Mouse (Mus musculus) heart, embryonic 12.5 days (tissue): ENCODE measurements at regions not wholly inside any gene's neighbourhood (a gene's known extent, or its start where the extent isn't known, plus 50 kb on each side); places are given as distances from the start of the nearest gene placed in this dataset.

Experiments used
- ATAC-seq: fragments of 200-750 bp; cut with Nextera tagmentation; 2 replicates; pipeline ENCODE4 v1.8.0; 2017; ENCODE audit warnings: moderate TSS enrichment, moderate library complexity; ENCODE audit not compliant: insufficient number of reproducible peaks, low FRiP score
- H3K27ac ChIP-seq: fragments of 300-500 bp; sonication (generic); 2 replicates; pipeline ENCODE4 v1.5.1; 2016; ENCODE audit warnings: mild to moderate bottlenecking, moderate library complexity; ENCODE audit not compliant: poor library complexity, severe bottlenecking
- H3K27me3 ChIP-seq: fragments of 300-500 bp; sonication (generic); replicated peaks from 2 replicates; pipeline ENCODE4 v1.6.1; 2016; ENCODE audit warnings: mild to moderate bottlenecking, moderate library complexity
- H3K36me3 ChIP-seq: fragments of 300-500 bp; sonication (generic); 2 replicates; pipeline ENCODE4 v1.6.1; 2016; ENCODE audit warnings: mild to moderate bottlenecking, moderate library complexity
- H3K4me1 ChIP-seq: fragments of 300-500 bp; sonication (generic); replicated peaks from 2 replicates; pipeline ENCODE4 v1.6.1; 2016; ENCODE audit warnings: mild to moderate bottlenecking
- H3K4me2 ChIP-seq: fragments of 300-500 bp; sonication (generic); 2 replicates; pipeline ENCODE4 v1.6.1; 2016; ENCODE audit warnings: mild to moderate bottlenecking, moderate library complexity
- H3K4me3 ChIP-seq: fragments of 300-500 bp; sonication (generic); 2 replicates; pipeline ENCODE4 v1.5.1; 2016; ENCODE audit warnings: mild to moderate bottlenecking
- H3K9ac ChIP-seq: fragments of 300-500 bp; sonication (generic); 2 replicates; pipeline ENCODE4 v1.6.1; 2016; ENCODE audit warnings: mild to moderate bottlenecking, moderate library complexity
- H3K9me3 ChIP-seq: fragments of 300-500 bp; sonication (generic); replicated peaks from 2 replicates; pipeline ENCODE4 v1.6.1; 2016; ENCODE audit warnings: mild to moderate bottlenecking, moderate library complexity
- WGBS: fragments of 180-500 bp; shearing (Covaris S2); methylation state at CpG from one replicate; pipeline ENCODE4 v1.1.7; 2016; 5-methylcytosine and 5-hydroxymethylcytosine counted together

DNA sequence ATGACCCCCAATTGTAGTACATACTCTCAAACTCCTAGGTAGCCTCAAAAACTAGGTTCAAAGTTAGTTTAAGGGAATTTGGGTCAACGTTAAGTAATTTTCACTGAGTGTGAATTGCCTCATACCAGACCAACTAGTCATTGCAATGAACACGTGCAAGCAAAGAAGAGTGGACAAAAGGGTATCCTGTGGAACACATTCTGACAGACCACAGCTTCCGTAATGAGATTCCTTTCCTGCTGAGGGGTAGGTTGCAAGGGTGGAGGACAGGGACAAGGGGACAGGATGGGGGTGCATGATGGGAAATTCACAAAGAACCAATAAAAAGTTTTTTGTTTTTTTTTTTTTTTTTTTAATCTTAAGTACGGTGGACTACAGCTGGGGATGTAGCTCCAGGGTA is 70.1 kb upstream of the Cdh6 start:
- Histone ChIP-seq H3K4me3 (no peak overlapping the region), H3K27ac (no peak overlapping the region), H3K4me1 (peaks cover 6% of the 10 kb centered on the region; the same call in 1 of the 2 replicates), H3K4me2 (no peak overlapping the region), H3K36me3 (no peaks in the 10 kb centered on the region), H3K27me3 (no peaks in the 10 kb centered on the region), H3K9me3 (no peaks in the 10 kb centered on the region), H3K9ac (no peak overlapping the region)
- no peak for ATAC-seq
- WGBS, result 81% methylated on average over 4 of the region's 4 CpGs

- Histone ChIP-seq H3K27me3 (no peaks in the 10 kb centered on the region), H3K9ac (no peak overlapping the region), H3K4me3 (no peak overlapping the region), H3K9me3 (no peaks in the 10 kb centered on the region), H3K27ac (no peak overlapping the region), H3K4me1 (peaks cover 6% of the 10 kb centered on the region; the same call in 1 of the 2 replicates), H3K36me3 (no peaks in the 10 kb centered on the region), H3K4me2 (no peak overlapping the region)
- ATAC-seq, result no peak
- WGBS, result 80% methylated on average over 7 of the region's 7 CpGs
These were observed 67.5 kb upstream of the Cdh6 start for GRCm38 (mm10) chr15:13240931-13241330.

- Histone ChIP-seq H3K4me3 (no peak overlapping the region), H3K4me2 (no peak overlapping the region), H3K4me1 (no peaks in the 10 kb centered on the region), H3K36me3 (no peaks in the 10 kb centered on the region), H3K9me3 (no peaks in the 10 kb centered on the region), H3K9ac (no peak overlapping the region), H3K27me3 (no peaks in the 10 kb centered on the region), H3K27ac (no peak overlapping the region)
- no peak for ATAC-seq
- 77% methylated on average over 8 of the region's 8 CpGs for WGBS
These were observed 63.5 kb upstream of the Cdh6 start for GRCm38 (mm10) chr15:13236869-13237507.

DNA sequence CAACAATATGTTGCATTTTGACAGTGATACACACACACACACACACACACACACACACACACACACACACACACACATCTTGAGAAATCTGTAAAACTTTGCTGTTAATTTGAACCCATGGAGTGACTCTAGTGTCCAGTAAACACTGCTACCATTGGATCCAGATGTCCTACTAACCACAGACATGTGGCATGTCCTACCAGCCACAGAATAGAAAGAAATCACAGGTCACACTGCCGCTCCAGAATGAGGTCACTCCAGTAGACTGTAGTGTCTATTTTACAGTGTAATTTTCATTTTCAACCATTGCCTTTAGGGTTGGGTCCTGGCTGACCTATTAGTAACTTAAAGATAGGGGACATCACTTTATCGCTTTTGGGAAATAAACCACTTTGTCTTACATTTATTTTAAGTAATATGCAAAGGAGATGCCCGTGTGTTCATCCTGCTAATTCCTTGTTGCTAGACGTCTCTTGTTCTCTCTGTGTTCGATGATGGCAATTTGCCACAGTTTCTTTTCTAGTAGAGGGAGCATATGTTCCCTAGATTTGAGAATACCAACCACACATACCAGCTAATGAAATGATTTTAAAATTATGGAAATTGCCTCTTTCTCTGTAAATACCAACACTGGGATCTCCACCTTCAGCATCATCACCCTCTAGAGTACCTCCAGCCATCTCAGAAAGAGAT is 59.2 kb upstream of the Cdh6 start:
- Histone ChIP-seq H3K36me3 (no peaks in the 10 kb centered on the region), H3K9me3 (no peaks in the 10 kb centered on the region), H3K4me3 (no peak overlapping the region), H3K27ac (no peak overlapping the region), H3K4me2 (no peak overlapping the region), H3K27me3 (no peaks in the 10 kb centered on the region), H3K9ac (no peak overlapping the region), H3K4me1 (no peaks in the 10 kb centered on the region)
- ATAC-seq, result no peak
- WGBS, result 82% methylated on average over 5 of the region's 5 CpGs

DNA sequence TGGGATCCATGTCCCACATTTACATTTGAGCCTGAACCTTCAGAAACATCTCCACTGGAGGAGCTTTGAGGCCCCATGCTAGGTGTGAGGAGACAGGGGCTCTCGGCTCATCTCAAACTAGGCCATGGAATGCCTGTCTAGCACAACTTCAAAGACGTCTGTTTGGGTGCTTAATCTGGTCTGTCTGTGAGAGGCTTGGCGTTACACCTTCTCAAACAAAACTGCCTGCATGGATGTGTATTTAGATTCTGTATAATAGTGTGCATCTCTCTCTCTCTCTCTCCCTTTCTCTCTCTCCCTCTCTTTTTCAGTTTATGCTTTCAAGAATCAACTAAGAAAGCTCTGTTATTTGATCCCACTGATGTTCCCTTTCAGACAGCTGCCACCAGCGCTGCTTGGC is 58.1 kb upstream of the Cdh6 start:
- Histone ChIP-seq H3K27ac (no peak overlapping the region), H3K4me1 (no peaks in the 10 kb centered on the region), H3K9me3 (no peaks in the 10 kb centered on the region), H3K4me3 (no peak overlapping the region), H3K4me2 (no peak overlapping the region), H3K9ac (no peak overlapping the region), H3K36me3 (no peaks in the 10 kb centered on the region), H3K27me3 (no peaks in the 10 kb centered on the region)
- no peak for ATAC-seq
- WGBS, result 26% methylated on average over 4 of the region's 4 CpGs

DNA sequence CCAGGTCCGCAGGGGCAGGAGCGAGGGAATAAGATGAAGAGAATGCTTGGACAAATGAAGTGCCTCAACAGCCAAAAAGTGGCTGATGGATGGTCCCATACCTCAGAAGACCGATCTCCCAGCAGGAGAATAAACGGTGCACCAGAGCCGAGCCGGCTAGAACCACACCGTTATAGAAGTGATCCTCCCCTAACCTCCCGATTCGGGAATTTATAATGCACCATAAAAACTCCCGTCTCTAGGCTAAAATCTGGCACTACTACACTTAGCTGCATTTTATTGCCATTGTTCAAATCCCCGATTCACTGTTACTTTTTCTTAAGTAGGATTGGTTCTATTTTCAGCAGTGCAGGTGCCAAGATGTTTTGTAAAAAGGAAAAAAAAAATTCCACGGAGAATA is 54.6 kb upstream of the Cdh6 start:
- Histone ChIP-seq H3K27me3 (no peaks in the 10 kb centered on the region), H3K4me1 (no peaks in the 10 kb centered on the region), H3K36me3 (no peaks in the 10 kb centered on the region), H3K4me3 (no peak overlapping the region), H3K9ac (no peak overlapping the region), H3K9me3 (no peaks in the 10 kb centered on the region), H3K4me2 (no peak overlapping the region), H3K27ac (no peak overlapping the region)
- ATAC-seq, result no peak
- 85% methylated on average over 12 of the region's 12 CpGs for WGBS
